Mouse (Mus musculus) activated CD4-positive, CD25-positive, alpha-beta regulatory T cell, adult 9 weeks (primary cell): ENCODE data around the gene Eml5. TPM values are rescaled to one million over a fixed set of nuclear protein-coding genes. Genes with fewer than 3 reads are reported as not detected.

Experiments used
- polyA plus RNA-seq: library from polyadenylated mRNA; unstranded; fragments of 100-300 nt; shearing (Covaris generic); gene quantifications from one replicate; pipeline ENCODE4 v1.2.1, GENCODE M21; 2017

Eml5 gene
- polyA plus RNA-seq, result 4.6 TPM

DNA sequence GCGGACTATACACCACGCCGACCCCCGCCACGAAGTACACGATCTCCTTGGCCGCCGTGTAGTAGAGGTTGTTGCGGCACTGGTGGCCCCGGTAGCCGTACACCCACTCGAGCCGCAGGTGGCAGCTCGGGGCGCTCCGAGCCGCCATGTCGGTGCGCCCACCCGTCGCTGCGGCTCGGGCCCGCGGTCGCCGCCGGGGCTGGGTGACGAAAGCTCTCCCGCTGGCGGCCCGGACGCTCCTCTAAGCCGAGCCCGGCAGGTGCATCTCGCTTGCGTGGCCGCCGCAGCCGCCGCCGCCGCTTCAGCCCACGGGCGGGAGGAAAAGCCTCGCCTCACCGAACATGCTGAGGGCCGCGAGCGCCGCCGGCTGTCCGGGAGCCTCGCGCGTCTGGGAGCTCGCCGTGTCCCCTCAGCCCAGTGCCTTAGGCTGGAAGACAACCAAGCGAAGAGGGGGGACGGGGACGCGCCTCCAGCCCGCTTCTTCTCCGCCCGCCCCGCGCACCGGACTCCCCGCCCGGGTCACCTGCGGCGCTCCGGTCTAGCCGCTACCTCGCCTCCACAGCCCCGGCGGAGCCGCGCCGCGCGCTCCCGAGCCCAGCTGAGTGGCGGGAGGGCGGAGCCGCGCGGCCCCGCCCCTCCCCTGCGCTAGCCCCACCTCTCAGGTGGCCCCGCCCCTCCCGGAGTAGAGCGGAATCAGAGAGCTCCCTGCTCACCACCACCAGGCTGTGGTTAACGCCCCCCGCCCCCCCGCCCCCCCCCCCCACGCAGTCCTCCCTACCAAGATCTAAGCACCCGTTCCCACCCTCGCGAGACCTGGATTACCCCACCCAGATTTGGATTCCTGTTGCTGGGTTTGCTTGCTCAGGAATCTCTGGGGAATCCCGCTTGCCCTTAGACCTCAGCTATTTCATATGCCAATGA is at the start of gene Eml5:
Gene Eml5, minus strand, starts transcription at position 604 of the 921 bp plus-strand sequence.

DNA sequence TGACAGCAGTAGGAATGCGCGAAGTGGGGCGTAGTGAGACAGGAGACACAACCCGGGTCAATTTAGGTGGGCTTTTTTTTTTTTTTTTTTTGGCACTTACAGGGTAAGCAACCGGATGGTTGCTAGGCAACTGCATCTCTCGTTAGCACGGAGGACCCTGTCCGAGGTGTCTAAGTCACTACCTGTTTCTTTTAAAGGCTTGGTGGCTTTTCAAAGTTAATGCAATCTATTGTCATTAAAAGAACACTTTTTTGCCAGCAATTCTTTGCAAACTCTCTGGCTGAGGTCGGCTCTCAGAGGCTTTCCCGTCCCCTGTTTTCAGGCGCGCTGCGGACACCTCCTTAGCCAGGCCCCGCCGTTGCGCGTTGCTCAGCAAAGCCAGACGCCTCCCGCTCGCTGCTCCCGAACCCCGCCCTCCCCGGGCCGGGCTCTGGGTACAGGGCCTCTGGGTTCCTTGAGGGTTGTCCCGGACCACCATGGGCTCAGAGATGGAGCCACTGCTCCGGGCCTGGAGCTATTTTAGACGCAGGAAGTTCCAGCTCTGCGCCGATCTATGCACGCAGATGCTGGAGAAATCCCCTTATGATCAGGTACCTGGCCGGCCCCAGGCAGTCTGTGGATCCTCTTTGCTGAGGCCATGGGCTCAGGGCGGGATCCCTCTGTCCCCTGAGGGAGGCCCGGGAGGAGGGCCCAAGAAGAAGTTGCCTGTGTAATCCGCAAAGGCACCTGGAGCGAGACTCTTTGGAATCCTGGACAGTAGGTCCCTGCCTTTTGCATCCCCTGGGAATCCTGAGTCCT is 19.1 kb upstream of the Eml5 start, which contains the start of gene Ttc8:
Gene Ttc8, plus strand, starts transcription at position 381 of the 798 bp plus-strand sequence.

DNA sequence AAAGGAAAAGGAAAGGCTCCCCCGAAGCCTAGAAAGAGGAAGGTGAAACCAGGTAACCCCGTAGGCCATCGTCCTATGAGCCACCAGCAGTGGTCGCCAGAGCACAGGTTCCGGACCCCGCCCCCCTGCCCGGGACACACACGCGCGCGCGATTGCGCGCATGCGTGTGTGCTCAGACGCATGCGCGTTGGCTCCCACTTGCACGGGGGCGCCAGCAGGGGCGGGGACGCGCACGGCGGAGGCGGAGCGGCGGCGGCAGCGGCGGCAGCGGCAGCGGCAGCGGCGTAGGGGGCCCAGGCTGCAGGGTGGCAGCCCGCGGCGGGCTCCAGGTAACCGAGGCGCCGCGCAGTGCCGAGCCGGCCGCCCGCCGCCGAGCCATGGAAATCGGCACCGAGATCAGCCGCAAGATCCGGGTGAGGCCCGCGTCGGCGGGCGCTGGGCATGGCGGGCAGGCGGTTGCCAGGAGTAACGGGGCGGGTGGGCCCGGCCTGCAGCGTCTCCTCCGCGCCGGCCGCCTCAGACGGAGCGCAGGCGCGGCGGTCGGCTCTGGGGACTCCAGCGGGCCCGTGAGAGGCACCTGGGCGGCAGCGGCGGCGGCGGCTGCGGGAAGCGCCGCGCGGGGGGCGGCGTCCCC is 154.4 kb downstream of the Eml5 start, which contains the start of gene Zc3h14:
Gene Zc3h14, plus strand, starts transcription at position 219 of the 634 bp plus-strand sequence.

DNA sequence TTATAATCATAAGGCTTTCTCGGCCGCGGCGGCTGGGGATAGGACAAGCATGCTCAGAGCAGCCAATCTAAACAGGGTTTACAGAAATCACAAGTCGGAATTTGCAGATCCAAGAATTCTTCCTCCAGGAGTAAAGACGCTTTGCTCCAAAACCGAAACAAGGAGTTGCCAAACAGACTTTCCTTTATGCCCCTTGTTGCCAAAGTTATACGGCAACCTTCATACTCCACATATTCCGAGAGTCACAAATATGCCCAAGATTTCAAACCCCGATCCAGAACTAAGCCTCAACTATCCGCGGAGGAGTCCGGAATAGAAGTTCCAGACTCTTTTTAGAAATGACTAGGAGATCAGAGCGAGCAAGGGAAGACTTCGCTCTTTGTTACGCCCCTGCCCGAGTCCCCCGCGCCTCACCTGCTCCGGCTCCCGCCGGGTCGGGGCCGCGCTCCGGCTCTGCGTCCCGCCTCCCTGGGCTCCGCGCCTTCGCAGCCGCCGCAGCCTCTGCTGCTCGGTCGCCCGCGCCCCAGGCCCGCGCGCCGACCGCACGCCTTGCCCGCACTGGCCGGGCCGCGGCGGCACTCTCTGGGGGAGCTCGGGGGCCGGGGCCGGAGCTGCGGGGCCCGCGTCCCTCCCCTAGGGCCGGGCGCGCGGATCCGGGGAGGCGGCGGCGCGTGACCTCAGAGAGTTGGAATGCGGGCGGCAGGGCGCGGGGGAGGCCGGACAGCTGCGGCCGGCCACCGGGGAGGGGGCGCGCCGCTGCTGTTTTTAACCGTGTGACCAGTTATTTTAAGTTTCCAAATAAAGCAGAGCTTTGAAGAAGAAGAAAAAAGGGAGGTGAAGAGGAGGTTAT is 164.1 kb downstream of the Eml5 start, which contains the start of gene Ptpn21:
Gene Ptpn21, minus strand, starts transcription at position 455 of the 850 bp plus-strand sequence.

Other genes starting within 250 kb of the Eml5 start
- 5.3 TPM for gene Ptpn21, start 164.1 kb downstream of the Eml5 start, polyA plus RNA-seq
- gene Zc3h14, start 154.5 kb downstream of the Eml5 start, polyA plus RNA-seq, result 24.4 TPM
- 3.4 TPM for gene Ttc8, start 19.1 kb upstream of the Eml5 start, polyA plus RNA-seq